Mouse (Mus musculus) NIH3T3 (cell line): ENCODE measurements around the gene Myoz1.

Experiments used
- DNase-seq: peaks from one replicate; pipeline ENCODE4 v3.0.0-alpha.2; 2012; ENCODE audit warnings: low read depth

Myoz1 gene

DNA sequence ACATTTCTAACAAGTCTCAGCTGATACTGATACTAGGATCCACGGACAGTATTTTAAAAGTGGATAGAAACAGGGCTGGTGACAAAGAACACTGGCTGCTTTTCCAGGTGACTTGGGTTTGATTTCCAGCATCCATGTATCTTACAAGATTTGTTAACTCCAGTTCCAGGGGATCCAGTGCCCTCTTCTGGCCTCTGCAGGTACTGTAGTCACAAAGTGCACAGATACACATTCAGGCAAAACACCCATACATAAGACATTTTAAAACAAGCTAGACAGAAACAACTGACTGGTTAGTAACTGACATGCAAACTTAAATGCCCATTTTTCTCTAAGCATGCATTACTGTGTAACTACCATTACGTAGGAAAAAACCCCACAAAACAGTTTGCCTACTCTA, 16.6 kb upstream of the Myoz1 start:
- peak; percentile 79 for DNase-seq

- DNase-seq = peak; percentile 10
Measured at GRCm38 (mm10) chr14:20668154-20668810, 11.9 kb upstream of the Myoz1 start, which contains the start of gene Synpo2l. Synpo2l (minus strand) TSS chr14:20668354.

DNA sequence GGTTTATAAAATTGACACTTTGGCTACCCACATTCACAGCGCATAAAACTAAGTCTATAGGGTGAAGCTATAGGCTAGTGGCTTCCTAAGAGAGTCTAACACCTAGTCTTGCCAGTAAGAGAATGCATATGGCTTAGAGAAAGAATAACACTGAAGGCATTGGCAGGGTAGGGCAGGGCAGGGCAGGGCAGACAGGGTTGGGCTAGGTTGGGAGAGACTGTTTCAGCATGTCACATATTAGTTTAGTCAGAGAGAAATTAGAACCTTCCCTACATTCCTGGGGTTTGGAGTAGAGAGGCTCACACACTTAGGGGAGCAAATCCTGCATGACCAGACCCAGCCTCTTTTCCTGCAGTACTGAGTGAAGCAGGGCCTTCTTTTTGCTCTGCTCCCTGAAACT, 11.1 kb upstream of the Myoz1 start:
- no peak for DNase-seq

DNA sequence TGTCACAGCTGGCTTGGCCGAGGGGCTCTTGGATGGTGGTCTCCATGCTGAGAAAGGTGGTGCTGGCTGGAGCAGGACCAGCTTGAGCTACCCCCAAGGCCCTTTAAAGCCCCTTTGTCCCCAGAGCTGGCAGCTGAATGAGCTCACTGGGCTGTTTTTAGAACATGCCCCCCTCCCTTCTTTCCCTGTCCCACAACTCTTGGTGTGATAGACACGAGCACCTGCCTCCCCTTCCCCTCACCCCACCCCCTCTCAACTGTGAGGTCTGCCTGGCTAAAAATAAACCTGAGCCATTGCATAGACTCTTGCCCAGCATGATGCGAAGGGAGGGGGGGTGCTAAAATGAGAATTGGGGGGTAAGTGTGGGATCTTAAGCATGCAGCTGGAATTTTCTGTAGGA, 8.1 kb upstream of the Myoz1 start:
- DNase-seq = no peak

GRCm38 (mm10) chr14:20663601-20664000, 7.3 kb upstream of the Myoz1 start:
- no peak for DNase-seq

- no peak for DNase-seq
Measured at GRCm38 (mm10) chr14:20662740-20663139, 6.4 kb upstream of the Myoz1 start.

- peak; percentile 38 for DNase-seq
Measured at GRCm38 (mm10) chr14:20661661-20662331, 5.5 kb upstream of the Myoz1 start.

- DNase-seq = peak; percentile 98
Measured at GRCm38 (mm10) chr14:20660827-20661660, 4.7 kb upstream of the Myoz1 start.

DNA sequence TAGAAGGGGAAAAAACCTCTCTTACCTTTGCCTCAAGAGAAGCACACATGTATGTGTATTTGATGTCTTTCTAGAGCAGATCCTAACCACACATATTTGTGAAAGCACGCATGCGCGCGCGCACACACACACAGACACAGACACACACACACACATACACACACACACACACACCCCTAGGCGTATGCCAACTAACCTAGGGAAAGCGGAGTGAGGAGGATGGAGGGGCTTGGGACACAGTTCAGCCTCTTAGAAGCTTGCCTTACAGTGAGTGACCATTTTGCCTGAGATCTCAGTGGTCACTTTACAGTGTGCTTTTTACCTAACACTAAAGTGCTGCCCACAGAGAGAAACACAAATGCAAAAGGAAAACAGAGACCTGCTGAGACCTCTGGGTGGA, 3.3 kb upstream of the Myoz1 start:
- no peak for DNase-seq

DNA sequence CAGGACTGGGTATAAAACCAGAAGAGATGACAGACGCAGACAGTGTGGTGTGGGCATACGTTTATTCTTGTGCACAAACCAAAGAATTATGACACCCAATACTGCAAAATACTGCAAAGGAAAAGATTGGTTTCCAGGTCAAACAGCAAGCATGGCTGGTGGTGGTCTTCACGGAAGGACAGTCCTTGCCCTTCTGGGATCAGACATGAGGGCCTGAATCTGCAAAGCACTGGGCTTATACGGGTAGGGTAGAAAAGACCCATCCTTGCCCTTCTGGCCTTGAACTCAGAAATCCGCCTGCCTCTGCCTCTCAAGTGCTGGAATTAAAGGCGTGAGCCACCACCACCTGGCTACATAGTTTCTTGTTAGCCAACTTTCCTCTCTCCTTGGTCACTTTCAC, 2.6 kb upstream of the Myoz1 start:
- DNase-seq = no peak

DNA sequence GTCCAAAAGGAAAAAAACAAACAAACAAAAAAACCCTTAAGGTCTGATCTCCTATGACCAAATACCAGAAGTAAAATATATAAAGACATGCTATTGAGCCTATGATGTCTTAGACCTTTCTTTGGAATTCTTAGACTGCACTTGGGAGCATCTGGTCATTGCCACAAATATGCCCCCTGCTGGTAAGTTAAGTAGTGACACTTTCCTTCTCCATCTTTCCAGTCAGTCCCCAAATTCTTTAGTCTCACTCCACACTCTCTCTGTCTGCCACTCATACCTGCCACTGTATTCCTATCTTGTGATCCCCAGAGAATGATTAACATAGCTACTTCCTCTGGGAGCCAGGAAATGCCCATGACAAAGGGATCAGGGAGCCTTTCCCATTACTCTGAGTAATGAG, 2.0 kb upstream of the Myoz1 start:
- DNase-seq = peak; percentile 77

GRCm38 (mm10) chr14:20655731-20656130, 609 bp downstream of the Myoz1 start:
- DNase-seq = no peak

DNA sequence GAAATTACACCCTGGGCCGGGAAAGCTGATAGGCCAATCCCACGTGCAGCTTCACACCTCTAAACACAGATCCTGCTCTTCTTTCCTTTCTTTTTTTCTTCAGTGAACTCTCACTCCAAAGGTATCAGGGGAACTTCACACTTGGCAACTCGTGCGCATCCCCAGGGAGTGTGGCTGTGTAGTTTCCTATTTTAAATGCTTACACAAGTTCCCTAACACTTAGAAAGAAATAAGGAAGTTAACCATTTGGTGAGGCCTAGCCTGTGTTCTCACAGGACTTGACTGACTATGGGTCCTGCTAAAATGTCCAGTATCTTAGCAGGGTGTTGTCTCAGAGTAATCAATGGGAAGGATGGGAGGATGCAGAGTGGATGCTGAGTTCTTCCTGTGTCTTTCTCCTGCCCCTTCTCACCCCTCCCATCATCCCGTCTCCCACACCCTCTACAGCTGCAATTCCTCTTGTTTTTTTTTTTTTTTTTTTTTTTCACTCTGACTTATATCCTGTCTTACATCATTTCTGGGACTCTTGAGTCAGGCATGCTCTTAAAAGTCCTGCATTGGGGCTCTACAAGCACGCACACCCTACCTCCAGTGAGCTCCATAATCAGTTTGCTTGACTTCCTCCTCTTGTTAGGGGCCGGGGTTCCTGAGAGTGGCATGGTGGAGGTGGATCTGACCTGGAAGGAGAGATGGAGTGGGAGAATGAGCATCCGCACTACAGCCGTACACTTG, 1.5 kb downstream of the Myoz1 start:
- peak; percentile 10 for DNase-seq

DNA sequence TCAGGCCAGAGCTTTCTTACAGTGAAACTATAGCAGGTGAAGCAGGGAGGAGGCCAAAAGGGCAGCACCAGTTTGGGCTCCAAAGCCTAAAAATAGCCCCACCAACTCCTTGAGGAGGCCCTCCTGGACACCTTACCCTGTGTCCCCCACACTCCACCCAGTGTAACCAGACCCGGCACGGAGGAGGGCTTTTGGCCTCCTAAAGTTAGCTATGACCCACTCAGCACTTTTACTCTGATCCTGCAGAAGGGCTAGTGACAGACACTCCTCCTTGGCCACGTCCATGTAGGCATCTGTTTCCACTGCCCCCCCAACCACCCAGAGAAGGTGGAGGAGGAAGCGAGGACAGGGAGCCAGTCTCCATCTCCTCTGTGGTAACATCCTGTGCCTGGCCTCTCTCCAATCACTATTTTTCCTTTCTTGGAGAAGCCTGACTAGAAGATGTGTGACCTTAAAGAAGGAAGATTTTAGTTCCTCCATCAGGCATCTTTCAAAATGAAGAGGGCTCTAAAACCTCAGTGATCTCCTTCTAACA, 4.6 kb downstream of the Myoz1 start:
- no peak for DNase-seq

DNA sequence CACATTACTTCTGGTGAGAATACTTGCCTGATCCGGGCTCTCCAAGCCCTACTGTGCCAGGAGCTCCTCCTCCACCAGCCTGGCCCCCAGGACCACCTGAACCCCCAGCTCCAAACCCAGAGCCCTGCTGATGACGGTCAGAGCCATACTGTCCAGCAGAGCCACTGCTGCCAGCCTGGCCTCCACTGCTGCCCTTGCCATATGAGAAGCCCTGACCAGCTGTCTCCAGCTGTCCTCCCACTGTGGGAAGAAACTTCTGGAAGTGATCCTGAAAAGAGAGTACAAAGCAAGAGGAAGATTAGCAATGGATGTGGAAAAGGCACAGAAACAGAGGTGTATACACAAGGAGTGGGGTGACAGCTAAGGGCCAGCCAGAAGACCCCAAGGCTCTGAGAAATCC, 5.3 kb downstream of the Myoz1 start:
- no peak for DNase-seq

DNA sequence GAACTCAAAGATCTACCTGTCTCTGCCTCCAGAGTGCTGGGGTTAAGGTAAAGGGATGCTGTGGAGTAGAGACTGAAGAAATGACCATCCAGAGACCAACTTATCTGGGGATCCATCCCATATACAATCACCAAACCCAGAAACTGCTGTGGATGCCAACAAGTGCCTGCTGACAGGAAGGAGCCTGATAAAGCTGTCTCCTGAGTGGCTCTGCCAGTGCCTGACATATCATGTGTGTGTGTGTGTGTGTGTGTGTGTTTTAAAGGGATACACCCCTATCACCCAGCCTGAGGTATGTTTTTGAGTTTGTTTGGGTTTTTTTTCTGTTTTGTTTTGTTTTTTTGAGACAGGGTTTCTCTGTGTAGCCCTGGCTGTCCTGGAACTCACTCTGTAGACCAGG, 10.0 kb downstream of the Myoz1 start:
- no peak for DNase-seq

DNA sequence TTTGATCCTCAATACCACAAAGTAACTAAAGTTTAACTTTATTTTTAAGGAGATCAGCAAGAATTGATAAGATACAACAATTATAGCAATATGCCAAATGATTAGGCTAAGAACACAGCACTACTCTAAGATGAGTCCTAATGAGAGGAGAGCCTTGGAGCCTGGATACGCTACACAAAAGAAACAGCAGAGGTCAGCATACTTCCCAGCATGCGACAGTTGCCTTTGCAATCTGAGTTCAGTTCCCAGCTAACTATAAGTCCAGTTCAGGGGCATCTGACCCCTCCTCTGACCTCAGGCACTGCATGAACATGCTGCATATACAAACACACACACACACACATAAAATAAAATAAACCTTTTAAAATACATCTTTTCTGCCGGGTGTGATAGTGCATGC, 10.8 kb downstream of the Myoz1 start:
- DNase-seq = no peak

DNA sequence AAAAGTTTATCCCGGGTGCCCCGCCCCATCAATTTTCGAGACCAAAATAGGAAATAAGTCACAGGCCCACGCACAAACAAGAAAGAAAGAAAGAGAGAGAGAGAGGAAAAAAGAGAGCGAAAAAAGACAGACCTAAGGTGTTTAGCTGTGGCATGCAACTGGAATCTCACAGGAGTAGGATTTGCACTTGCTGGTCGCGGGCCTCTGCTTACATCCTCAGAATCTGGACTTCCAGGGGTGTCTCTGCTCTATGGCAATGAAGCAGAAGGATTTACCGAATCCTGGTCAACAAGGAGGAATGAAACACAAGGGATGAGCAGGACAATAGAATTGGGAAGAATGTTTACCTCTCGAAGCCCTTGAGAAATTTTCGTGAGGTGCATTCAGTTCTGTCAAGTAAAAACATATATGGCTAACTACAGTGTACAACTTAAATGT, 14.9 kb downstream of the Myoz1 start:
- DNase-seq = no peak

- DNase-seq = peak; percentile 98
Measured at GRCm38 (mm10) chr14:20640644-20641437, 15.5 kb downstream of the Myoz1 start, which contains the start of gene Usp54. Usp54 (minus strand) TSS chr14:20641063.

- peak; percentile 27 for DNase-seq
Measured at GRCm38 (mm10) chr14:20639918-20640619, 16.3 kb downstream of the Myoz1 start.
